Mouse (Mus musculus) CH12.LX (cell line): ENCODE measurements around the gene Adgrb3.

Source experiments
- CHD2 ChIP-seq: IDR thresholded peaks from 2 replicates; pipeline ENCODE4 v1.6.1; 2011; ENCODE audit warnings: low read length, improper control_type of control experiment
- CTCF ChIP-seq, 2 experiments: IDR thresholded peaks in 1 of 2; conservative IDR thresholded peaks in 1 of 2; 2 replicates each; pipeline ENCODE4 v1.5.1; 2011 to 2012; ENCODE audit warnings: low read depth in 2 of 2, low read length in 2 of 2, improper control_type of control experiment in 1 of 2, inconsistent platforms in 1 of 2, mild to moderate bottlenecking in 1 of 2, moderate library complexity in 1 of 2
- E2F4 ChIP-seq: IDR thresholded peaks from 2 replicates; pipeline ENCODE4 v1.6.1; 2011; ENCODE audit warnings: low read depth, low read length, improper control_type of control experiment; ENCODE audit not compliant: insufficient replicate concordance
- ELF1 ChIP-seq: IDR thresholded peaks from 2 replicates; pipeline ENCODE4 v1.6.1; 2014; ENCODE audit warnings: low read depth, mild to moderate bottlenecking, inconsistent platforms, low read length, improper control_type of control experiment
- EP300 ChIP-seq: IDR thresholded peaks from 2 replicates; pipeline ENCODE4 v1.6.1; 2011; ENCODE audit warnings: low read length, improper control_type of control experiment
- MAX ChIP-seq: IDR thresholded peaks from 2 replicates; pipeline ENCODE4 v1.6.1; 2011; ENCODE audit warnings: low read length, improper control_type of control experiment
- MXI1 ChIP-seq: IDR thresholded peaks from 2 replicates; pipeline ENCODE4 v1.6.1; 2011; ENCODE audit warnings: mild to moderate bottlenecking, low read depth, low read length, improper control_type of control experiment
- POLR2A ChIP-seq: IDR thresholded peaks from 2 replicates; pipeline ENCODE4 v1.6.1; 2011; ENCODE audit warnings: low read depth, mild to moderate bottlenecking, improper control_type of control experiment, low read length
- RCOR1 ChIP-seq: conservative IDR thresholded peaks from 2 replicates; pipeline ENCODE4 v1.6.1; 2012; ENCODE audit warnings: low read depth, mild to moderate bottlenecking, inconsistent platforms, low read length, improper control_type of control experiment
- SMC3 ChIP-seq: IDR thresholded peaks from 2 replicates; pipeline ENCODE4 v1.6.1; 2011; ENCODE audit warnings: low read depth, low read length, improper control_type of control experiment
- USF1 ChIP-seq: IDR thresholded peaks from 2 replicates; pipeline ENCODE4 v1.6.1; 2014; ENCODE audit warnings: low read depth, mild to moderate bottlenecking, inconsistent platforms, low read length, improper control_type of control experiment
- ZMIZ1 ChIP-seq: IDR thresholded peaks from 2 replicates; pipeline ENCODE4 v1.6.1; 2012; ENCODE audit warnings: low read depth, mild to moderate bottlenecking, inconsistent platforms, low read length, improper control_type of control experiment

GRCm38 (mm10) chr1:25652717-25653116 lies 176.8 kb downstream of the Adgrb3 start:
- TF ChIP-seq POLR2A (no peak), CTCF (conservative IDR thresholded peaks at IDR 0.05 in 1 of 2, IDR thresholded peaks at IDR 0.05 in 1 of 2; ENCODE audit: low read depth in 2 of 2, low read length in 2 of 2) (no peak), E2F4 (no peak), MAX (no peak), RCOR1 (no peak), USF1 (no peak), SMC3 (no peak), MXI1 (no peak), EP300 (no peak), ELF1 (no peak), ZMIZ1 (no peak), CHD2 (no peak)
